Mouse (Mus musculus): ENCODE measurements around the gene Nme8.

The Nme8 gene

GRCm38 (mm10) chr13:19599242-19599641, 98.4 kb downstream of the Nme8 start:
- DNase-seq (ENCODE audit: extremely low read depth, insufficient read length, low spot score) = no peak

GRCm38 (mm10) chr13:19595141-19595540, 102.5 kb downstream of the Nme8 start:
- DNase-seq (ENCODE audit: extremely low read depth, insufficient read length, low spot score) = no peak
